Mouse (Mus musculus): Measurements from ENCODE around the gene Trim59. TPM values are rescaled to one million over a fixed set of nuclear protein-coding genes. Genes with fewer than 3 reads are reported as not detected.

Trim59 gene
- polyA plus RNA-seq, 1 experiment from 2014 or later = 38.2 TPM

- Histone ChIP-seq H3K27ac (no peak overlapping the region), H3K4me3 (replicated peaks; ENCODE audit: low read length) (no peak overlapping the region), H3K27me3 (ENCODE audit: control insufficient read depth, insufficient read depth, low read length) (no peaks in the 10 kb centered on the region), H3K4me1 (replicated peaks; ENCODE audit: control insufficient read depth, insufficient read depth, low read length) (no peaks in the 10 kb centered on the region), H3K36me3 (replicated peaks; ENCODE audit: control insufficient read depth, insufficient read depth) (peaks cover 30% of the 10 kb centered on the region), H3K9me3 (ENCODE audit: control insufficient read depth, low read length) (no peaks in the 10 kb centered on the region), H3K9ac (no peak overlapping the region), H3K4me2 (replicated peaks) (no peak overlapping the region)
- 90% methylated on average over 2 of the region's 2 CpGs for WGBS
- no peak for DNase-seq (ENCODE audit: low spot score)
- ATAC-seq (ENCODE audit: low FRiP score) = no peak
Observed at GRCm38 (mm10) chr3:68986550-68986949, 58.0 kb downstream of the Trim59 start.

MicroRNA genes within 50 kb of the gene (microRNA counts, 519-probe panel; counts per million panel counts)
- microRNA mmu-miR-15b = 6,331 counts per million, percentile 84 among the panel's probes with 10 or more counts

Small RNAs within 50 kb of the gene (microRNA-seq; reads per million reads assigned to microRNA genes)
- 1,069 reads per million, percentile 78 among the genes with 10 or more reads in this experiment for gene Mir15b
- 534 reads per million, percentile 72 among the genes with 10 or more reads in this experiment for gene Mir16-2

Other genes with a start within 250 kb of the Trim59 start
- gene 1110032F04Rik, start 175.2 kb downstream of the Trim59 start, polyA plus RNA-seq (2014; fragmentation: Nextera tagmentation; extraction: Ambion mirVana) = 6.2 and 6.7 TPM in 2 replicates
- 8.7 and 11.9 TPM in 2 replicates for gene Ift80, start 40.2 kb downstream of the Trim59 start, polyA plus RNA-seq (2014; fragmentation: Nextera tagmentation; extraction: Ambion mirVana)
- gene Smc4, start 40.0 kb downstream of the Trim59 start, polyA plus RNA-seq (2014; fragmentation: Nextera tagmentation; extraction: Ambion mirVana) = 30.8 and 33.9 TPM in 2 replicates
- 40.9 and 49.1 TPM in 2 replicates for gene Kpna4, start 82.4 kb upstream of the Trim59 start, polyA plus RNA-seq (2014; fragmentation: Nextera tagmentation; extraction: Ambion mirVana)
- not detected in 2 replicates for gene Arl14, start 177.7 kb upstream of the Trim59 start, polyA plus RNA-seq (2014; fragmentation: Nextera tagmentation; extraction: Ambion mirVana)

Data from hindbrain, embryonic 14.5 days (tissue).